Mouse (Mus musculus) left cerebral cortex, adult 18-20 months (tissue): ENCODE data around the gene Noa1. TPM values are rescaled to one million over a fixed set of nuclear protein-coding genes. Genes with fewer than 3 reads are reported as not detected.

Experiments
- DNase-seq, 2 experiments: peaks; one replicate each; pipeline ENCODE4 v3.0.0; 2021 to 2022; ENCODE audit warnings: low spot score in 2 of 2, mixed read lengths in 1 of 2
- long read RNA-seq, 2 experiments: library from polyadenylated mRNA; stranded (forward); transcript quantifications; one replicate each; pipeline ENCODE4 v2.0.0; 2021
- total RNA-seq, 2 experiments: library from RNA; stranded (reverse); gene quantifications; 2 replicates each; pipeline ENCODE4 v1.2.3; 2021

Gene Noa1
- total RNA-seq = 10 to 100 TPM; 21.2 to 23.1 TPM
- long read RNA-seq, experiment 1, transcript Noa1-201 (7 exons, 2,288 nt) = major isoform, 30 of 35 reads
- long read RNA-seq, experiment 1, partial matches to known transcripts = 0 of 35 reads
- long read RNA-seq, experiment 1, other reads (novel, unspliced or antisense) = 5 of 35 reads
- long read RNA-seq, experiment 2, transcript Noa1-201 (7 exons, 2,288 nt) = major isoform, 22 of 27 reads
- long read RNA-seq, experiment 2, partial matches to known transcripts = 1 of 27 reads
- long read RNA-seq, experiment 2, other reads (novel, unspliced or antisense) = 4 of 27 reads

GRCm38 (mm10) chr5:77309924-77310772, at the start of gene Noa1, which contains the start of gene Polr2b:
Gene Noa1 (minus strand): TSS chr5:77310084.
Gene Polr2b (plus strand): TSS chr5:77310147.
- DNase-seq = peak; percentile 99

- DNase-seq = no peak
These were observed 48.5 kb upstream of the Noa1 start for GRCm38 (mm10) chr5:77358347-77358746.

GRCm38 (mm10) chr5:77357405-77358149, 47.7 kb upstream of the Noa1 start:
- no peak for DNase-seq

- DNase-seq = no peak
These were observed 45.7 kb upstream of the Noa1 start for GRCm38 (mm10) chr5:77355307-77356265.

- DNase-seq = peak; percentile 90 to 93
These were observed 44.5 kb upstream of the Noa1 start for GRCm38 (mm10) chr5:77354361-77354787.

GRCm38 (mm10) chr5:77351691-77352090, 41.8 kb upstream of the Noa1 start:
- no peak for DNase-seq

GRCm38 (mm10) chr5:77349971-77350658, 40.2 kb upstream of the Noa1 start:
- DNase-seq = no peak

- DNase-seq = no peak
These were observed 39.0 kb upstream of the Noa1 start for GRCm38 (mm10) chr5:77348901-77349300.

- DNase-seq = no peak
These were observed 30.1 kb upstream of the Noa1 start for GRCm38 (mm10) chr5:77340033-77340432.

- DNase-seq = no peak
These were observed 20.3 kb upstream of the Noa1 start for GRCm38 (mm10) chr5:77330154-77330553.

GRCm38 (mm10) chr5:77324936-77325335, 15.1 kb upstream of the Noa1 start:
- DNase-seq = no peak

- DNase-seq = no peak
These were observed 5.1 kb upstream of the Noa1 start for GRCm38 (mm10) chr5:77314986-77315385.

- no peak for DNase-seq
These were observed 4.3 kb upstream of the Noa1 start for GRCm38 (mm10) chr5:77314206-77314605.

- DNase-seq = peak in 1 of 2 experiments; percentile 30
These were observed 605 bp downstream of the Noa1 start for GRCm38 (mm10) chr5:77309051-77309906.

GRCm38 (mm10) chr5:77307821-77308553, 1.9 kb downstream of the Noa1 start:
- DNase-seq = no peak

GRCm38 (mm10) chr5:77301296-77301903, 8.5 kb downstream of the Noa1 start:
- no peak for DNase-seq

GRCm38 (mm10) chr5:77299486-77299885, 10.4 kb downstream of the Noa1 start:
- DNase-seq = no peak
